Mouse (Mus musculus): ENCODE data around the gene Tmem38a. TPM values are rescaled to one million over a fixed set of nuclear protein-coding genes. Genes with fewer than 3 reads are reported as not detected.

Tmem38a gene
- total RNA-seq (2021), result 100 to 1,000 TPM; 447 to 482 TPM

DNA sequence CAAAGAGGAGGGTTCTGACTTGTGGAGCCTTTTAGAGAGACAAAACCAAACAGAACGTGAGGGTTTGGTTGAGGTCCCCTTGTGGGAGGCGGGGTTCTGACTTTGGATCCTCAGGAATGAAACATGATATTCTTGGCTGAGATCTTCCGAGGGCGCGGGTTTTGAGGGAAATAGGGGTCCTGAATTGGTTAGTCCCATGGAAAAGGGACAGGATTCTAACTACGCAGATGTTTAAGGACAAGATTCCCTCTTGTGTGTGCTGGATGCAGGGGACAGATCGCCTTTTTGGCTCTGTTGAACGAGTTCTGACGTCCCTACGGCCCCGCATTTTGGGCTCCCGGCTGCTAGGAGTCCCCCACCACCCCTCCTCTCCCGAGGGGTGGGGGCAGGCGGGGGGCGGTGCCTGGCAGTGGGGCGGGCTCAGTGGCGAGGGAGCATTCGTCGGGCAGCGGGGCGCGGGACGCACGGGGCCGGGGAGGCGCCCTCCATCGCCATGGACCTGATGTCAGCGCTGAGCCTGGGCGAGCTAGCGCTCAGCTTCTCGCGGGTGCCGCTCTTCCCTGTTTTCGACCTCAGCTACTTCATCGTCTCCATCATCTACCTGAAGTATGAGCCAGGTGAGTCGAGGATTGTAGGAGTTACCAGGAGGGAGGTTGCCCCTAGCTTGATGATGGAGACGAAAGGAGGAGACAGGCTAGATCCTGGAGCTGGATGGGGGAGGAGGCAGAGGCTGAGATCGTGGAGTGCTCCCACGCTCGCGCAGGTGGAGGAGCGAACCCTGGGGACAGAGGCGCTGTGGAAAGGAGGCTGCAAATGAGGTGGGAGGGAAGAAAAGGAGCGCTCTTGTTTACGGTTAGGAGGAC is at the start of gene Tmem38a:
TSS of gene Tmem38a (plus strand) at position 445 of the 863 bp plus-strand sequence.
- intact Hi-C loops (cut with DNase I), result no loop called here
- peak; percentile 82 to 85 for DNase-seq

GRCm38 (mm10) chr8:72532103-72532502 is 39.8 kb upstream of the Tmem38a start:
- DNase-seq, result no peak
- intact Hi-C loops (cut with DNase I), result no loop called here

DNA sequence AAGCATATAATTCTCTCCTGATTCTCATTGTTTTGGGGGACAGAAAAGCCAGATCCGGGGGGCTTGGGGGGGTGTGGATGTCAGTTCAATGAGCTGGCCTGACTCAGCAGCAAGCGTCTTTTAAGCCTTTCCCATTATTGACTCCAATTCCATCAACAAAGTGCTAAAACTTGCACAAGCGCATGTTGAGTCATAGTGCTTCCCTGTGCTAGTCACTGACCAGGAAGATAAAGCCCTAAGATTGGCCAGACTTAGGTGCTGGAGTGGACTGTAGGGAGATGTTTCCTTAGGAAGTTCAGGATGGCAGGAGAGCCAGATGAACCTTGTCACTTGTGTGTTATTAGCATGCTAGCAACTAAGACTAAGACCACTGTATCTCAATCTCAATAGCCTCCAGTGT is 37.0 kb upstream of the Tmem38a start:
- intact Hi-C loops (cut with DNase I), result no loop called here
- DNase-seq, result no peak

GRCm38 (mm10) chr8:72539234-72539633 is 32.6 kb upstream of the Tmem38a start:
- intact Hi-C loops (cut with DNase I), result no loop called here
- DNase-seq, result no peak

DNA sequence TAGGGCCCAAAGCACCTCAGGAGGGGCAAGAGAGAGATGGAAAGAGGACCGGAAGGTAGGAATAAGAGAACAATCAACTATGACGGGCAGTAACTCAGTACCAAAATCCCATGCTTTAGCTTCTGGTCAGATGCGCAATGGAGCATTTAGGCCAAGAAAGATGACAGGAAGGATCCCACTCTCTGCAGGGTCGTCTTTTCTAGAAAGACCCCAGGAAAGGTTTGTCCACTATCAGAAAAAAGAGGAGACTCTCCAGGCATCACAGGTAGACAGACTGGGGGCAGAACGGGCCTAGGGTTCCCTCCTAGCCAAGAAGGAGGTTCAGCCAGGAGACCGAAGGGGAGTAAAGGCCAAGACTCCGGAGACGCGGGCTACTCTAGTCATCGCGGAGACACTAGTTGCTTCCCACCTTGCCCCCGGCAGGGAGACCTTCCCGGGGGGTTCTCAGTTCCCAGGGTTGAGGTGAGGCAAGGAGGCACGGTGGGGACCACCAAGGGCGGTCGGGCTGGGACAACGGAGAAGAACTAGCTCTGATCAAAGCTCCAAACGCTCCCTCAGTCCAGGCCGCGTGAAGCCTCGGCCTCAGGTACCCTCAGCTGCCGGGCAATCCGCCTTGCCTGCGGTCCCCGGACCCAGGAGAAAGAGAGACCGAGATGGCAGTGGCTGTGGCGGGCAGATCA is 24.6 kb upstream of the Tmem38a start:
- DNase-seq, result peak in 1 of 2 experiments; percentile 21
- intact Hi-C loops (cut with DNase I), result loop anchor here (5.0 kb wide), 1 partner anchor 125 kb away; the partner anchor contains the start of gene Eps15l1

- peak; percentile 95 to 96 for DNase-seq
- intact Hi-C loops (cut with DNase I), result loop anchor here (2.0 to 5.0 kb wide), 2 partner anchors 55 to 126 kb away; partner anchors contain the start of genes Eps15l1 and Slc35e1
These were observed 23.8 kb upstream of the Tmem38a start, which contains the start of gene Med26 for GRCm38 (mm10) chr8:72547802-72548643. Med26 (minus strand) TSS chr8:72548270.

GRCm38 (mm10) chr8:72548644-72549313 is 23.1 kb upstream of the Tmem38a start:
- peak in 1 of 2 experiments; percentile 37 for DNase-seq
- intact Hi-C loops (cut with DNase I), result loop anchor here (1.0 to 5.0 kb wide), 3 partner anchors 22 to 126 kb away; partner anchors contain the start of genes Eps15l1 and Slc35e1

DNA sequence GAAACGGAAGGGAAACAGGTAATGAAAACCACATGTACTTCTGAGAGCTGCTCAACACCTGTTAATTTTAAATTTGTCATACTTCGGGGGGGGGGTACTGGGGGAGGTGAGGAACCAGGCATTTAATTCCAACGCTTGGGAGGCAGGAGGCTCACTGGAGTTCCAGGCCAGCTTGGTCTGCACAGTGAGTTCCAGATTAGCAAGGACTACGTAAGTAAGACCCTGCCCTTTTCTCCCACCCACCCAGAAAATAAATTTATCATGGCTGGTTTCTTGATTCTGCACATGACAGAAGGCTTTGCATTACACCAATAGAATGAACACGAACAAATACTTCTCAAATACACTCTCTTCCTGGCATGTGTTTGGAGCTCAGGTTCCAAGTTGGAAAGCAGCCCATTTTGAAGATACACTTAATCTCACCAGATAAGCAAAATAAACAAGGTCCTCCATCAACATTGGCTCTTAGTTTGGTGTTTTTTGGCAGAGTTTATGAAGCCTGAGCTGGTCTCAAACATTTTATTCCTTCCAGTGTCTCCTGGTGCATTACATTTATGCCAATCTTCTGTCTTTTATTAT is 22.5 kb upstream of the Tmem38a start:
- intact Hi-C loops (cut with DNase I), result loop anchor here (1.0 to 5.0 kb wide), 3 partner anchors 21 to 127 kb away; partner anchors contain the start of genes Eps15l1 and Slc35e1
- peak; percentile 25 for DNase-seq

DNA sequence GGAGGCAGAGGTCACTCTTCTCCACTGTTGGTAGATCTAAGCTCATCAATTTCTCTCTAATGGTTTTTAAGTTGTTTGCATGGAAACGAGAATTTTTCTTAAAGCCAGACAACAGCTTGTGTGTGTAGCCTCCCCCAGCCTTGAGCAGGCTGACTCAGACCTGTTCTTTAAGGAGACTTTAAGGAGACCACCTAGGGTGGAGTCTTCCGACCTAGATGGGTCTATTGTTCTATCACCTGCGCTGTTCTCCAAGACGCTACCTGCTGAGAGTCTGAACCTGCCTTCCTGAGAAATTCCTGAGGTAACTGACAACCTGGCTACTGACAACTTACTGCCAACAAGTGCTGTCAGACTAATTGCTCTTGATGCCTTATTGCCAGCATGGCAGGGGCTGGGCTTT is 16.1 kb upstream of the Tmem38a start:
- no peak for DNase-seq

DNA sequence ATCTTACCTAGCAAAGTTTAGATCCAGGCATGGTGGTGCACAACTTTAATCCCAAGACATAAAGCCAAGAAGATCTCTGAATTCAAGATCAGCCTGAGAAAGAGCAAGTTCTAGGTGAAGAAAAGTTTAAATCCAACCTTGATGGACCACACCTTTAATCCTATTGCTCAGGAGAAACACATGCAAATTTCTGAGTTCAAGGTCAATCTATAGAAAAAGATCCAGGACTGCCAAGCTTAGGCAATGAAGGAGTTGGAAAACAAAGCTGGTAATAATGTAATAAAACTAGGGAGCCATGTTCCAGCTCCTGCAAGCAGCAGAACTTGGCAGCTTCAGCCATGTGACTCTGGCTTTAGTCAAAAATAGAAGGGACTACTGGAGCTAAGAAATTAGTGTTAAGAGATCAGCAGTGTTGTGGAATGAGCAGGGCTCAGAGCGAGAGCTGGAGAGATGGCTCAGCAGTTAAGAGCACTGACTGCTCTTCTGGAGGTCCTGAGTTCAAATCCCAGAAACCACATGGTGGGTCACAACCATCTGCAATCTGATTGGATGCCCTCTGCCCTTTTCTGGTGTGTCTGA is 10.7 kb upstream of the Tmem38a start:
- intact Hi-C loops (cut with DNase I), result no loop called here
- DNase-seq, result no peak

More for the DNA sequence above, 16.1 kb upstream of the Tmem38a start:
- intact Hi-C loops (cut with DNase I), result no loop called here

DNA sequence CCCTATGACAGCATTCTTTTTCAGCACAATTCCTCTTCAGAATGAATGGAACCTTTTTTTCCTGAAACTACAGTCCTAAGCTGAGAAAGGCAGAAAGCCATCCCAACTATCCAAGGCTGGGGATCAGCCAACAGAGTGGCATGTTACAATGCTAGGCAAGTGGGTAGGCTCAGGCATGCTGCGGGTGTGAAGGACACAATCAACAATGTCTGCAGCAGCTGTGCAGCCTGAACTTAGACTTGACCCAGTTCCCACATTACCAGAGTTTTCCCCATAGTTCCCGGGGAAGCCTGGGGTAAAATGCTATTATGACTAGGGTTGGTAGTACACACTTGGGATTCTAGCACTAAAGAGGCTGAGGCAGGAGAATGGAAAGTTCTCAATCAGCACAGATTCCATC is 5.9 kb upstream of the Tmem38a start:
- no peak for DNase-seq
- intact Hi-C loops (cut with DNase I), result loop anchor here (5.0 kb wide), 1 partner anchor 156 kb away; the partner anchor contains the start of gene Sin3b

DNA sequence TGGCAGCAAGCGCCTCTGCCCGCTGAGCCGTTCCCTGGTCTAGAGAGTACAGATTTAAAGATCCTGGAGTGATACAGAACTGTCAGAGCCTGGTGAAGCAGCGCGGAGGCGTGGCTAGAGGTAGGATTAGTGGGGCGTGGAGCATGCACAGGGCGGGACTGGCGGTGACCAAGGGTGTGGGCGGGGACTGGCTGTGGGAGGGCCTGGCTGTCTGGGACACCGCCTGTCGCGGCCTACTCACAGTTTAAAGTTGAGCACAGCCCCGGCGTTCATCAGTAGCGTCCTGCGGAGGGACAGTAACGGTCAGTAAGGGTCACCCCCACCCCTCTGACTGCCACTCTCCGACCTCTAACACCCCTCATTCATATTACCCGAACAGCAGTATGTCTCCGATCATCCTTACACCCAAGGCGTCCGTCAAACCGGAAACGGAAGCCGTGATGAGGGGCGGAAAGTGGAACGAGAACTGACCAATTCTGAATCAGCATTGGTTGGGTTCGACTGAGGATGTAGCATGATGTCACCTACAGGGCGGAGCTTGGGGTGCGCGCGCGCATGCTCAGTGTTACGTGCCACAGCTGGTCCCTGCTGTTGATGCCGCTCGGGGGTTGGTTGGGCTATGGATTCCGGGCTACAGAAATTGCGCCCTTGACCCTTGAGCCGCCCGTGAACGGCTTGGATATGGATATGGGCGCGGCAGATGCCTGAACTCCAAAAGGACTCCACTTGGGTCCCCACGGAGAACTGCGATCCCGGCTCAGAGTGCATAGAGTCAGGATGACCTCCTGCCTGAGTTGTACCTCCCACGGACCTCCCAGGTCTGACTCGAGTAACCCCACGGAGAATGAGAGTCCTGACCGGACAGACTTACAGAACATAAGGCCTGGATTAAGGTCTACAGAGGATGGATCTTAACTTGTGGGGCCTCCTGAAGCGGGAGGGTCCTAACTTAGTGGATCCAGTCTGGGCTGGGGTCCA is 933 bp upstream of the Tmem38a start, which contains the start of gene Smim7:
TSS of gene Smim7 (minus strand) at position 456 of the 978 bp plus-strand sequence.
- peak; percentile 98 to 99 for DNase-seq
- intact Hi-C loops (cut with DNase I), result loop anchor here (1.0 kb wide), 1 partner anchor 22 kb away; no protein-coding TSS in a partner anchor

- DNase-seq, result peak in 1 of 2 experiments; percentile 40
- intact Hi-C loops (cut with DNase I), result no loop called here
These were observed 652 bp downstream of the Tmem38a start for GRCm38 (mm10) chr8:72572507-72572906.

GRCm38 (mm10) chr8:72573450-72573849 is 1.6 kb downstream of the Tmem38a start:
- no peak for DNase-seq
- intact Hi-C loops (cut with DNase I), result no loop called here

- intact Hi-C loops (cut with DNase I), result no loop called here
- DNase-seq, result no peak
These were observed 4.1 kb downstream of the Tmem38a start for GRCm38 (mm10) chr8:72575915-72576314.

DNA sequence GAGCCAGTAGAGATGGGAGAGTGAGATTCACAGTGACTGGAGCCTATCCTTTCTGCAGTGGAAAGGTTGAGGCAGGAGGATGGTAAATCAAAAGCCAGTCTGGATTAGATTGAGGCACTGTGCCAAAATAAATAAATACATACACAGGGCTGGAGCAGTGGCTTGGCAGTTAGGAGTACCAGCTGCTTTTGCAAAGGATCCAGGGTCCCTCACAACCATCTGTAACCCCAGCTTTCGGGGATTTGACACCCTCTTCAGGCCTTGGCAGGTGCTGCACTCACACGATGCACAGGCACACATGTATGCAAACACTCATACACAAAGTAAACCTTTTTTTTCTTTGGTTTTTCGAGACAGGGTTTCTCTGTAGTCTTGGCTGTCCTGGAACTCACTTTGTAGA is 5.4 kb downstream of the Tmem38a start:
- intact Hi-C loops (cut with DNase I), result no loop called here
- no peak for DNase-seq

GRCm38 (mm10) chr8:72577941-72578340 is 6.1 kb downstream of the Tmem38a start:
- DNase-seq, result no peak
- intact Hi-C loops (cut with DNase I), result no loop called here

DNA sequence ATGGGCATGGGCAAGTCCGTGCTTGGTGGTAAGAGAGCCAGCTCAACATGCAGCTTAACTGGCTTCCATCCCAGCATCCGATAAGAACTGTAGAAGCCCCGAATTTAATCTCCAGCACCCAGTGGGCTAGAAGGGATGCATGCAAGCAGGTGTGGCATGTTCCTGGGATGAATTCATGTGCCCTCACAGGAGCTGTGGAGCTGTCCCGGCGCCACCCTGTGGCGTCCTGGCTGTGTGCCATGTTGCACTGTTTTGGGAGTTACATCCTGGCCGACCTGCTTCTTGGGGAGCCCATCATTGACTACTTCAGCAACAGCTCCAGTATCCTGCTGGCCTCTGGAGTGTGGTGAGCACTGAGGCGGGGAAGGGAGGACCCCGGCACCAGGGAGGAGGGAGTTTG is 7.5 kb downstream of the Tmem38a start:
- no peak for DNase-seq
- intact Hi-C loops (cut with DNase I), result no loop called here
